Mouse (Mus musculus): Measurements from ENCODE around the gene Gm20479. TPM values are rescaled to one million over a fixed set of nuclear protein-coding genes. Genes with fewer than 3 reads are reported as not detected.

Gene Gm20479
- polyA plus RNA-seq, 1 experiment from 2014 or later: 1.9 TPM

DNA sequence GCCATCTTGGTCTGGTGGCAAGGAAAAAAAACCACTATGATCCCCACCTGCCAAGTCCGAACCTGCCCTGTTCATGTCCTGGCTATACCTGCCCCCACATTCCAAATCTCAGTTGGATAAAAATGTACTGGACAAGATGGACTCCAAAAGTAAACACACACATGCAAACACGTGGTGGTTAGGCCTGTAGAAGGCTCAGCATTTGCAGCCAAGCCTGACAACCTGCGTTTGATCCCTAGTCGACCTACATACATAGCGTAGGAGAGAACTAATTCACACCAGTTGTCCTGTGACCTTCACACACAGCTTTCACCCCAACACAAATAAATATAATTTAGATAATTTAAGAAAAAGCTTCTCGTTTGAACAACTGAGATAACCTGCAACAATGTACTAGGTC is 3.5 kb upstream of the Gm20479 start:
- H3K9me3 ChIP-seq (ENCODE audit: control insufficient read depth, low read depth, low read length): no peaks in the 10 kb centered on the region
- H3K27ac ChIP-seq (ENCODE audit: low read length): no peak overlapping the region
- H3K36me3 ChIP-seq (ENCODE audit: control insufficient read depth, insufficient read depth, low read length): no peaks in the 10 kb centered on the region
- H3K4me1 ChIP-seq (ENCODE audit: control insufficient read depth, insufficient read depth, low read length): peaks cover 21% of the 10 kb centered on the region
- no peak for ATAC-seq (ENCODE audit: insufficient number of reproducible peaks, insufficient read depth, low FRiP score, low read depth)
- H3K4me2 ChIP-seq (replicated peaks; ENCODE audit: low read depth, low read length): peak overlapping the region; percentile 79
- H3K27me3 ChIP-seq (ENCODE audit: control insufficient read depth, insufficient read depth, low read length): peaks cover 25% of the 10 kb centered on the region
- WGBS: 49% methylated on average over 6 of the region's 6 CpGs
- H3K9ac ChIP-seq (replicated peaks; ENCODE audit: low read depth, low read length): no peak overlapping the region
- H3K4me3 ChIP-seq (ENCODE audit: low read depth, low read length): 0 out of 2 replicates have a peak overlapping the region, but pooled peaks have one; percentile 12

- Histone ChIP-seq H3K27me3 (ENCODE audit: control insufficient read depth, insufficient read depth, low read length) (peaks cover 17% of the 10 kb centered on the region), H3K9me3 (ENCODE audit: control insufficient read depth, low read depth, low read length) (no peaks in the 10 kb centered on the region), H3K4me3 (ENCODE audit: low read depth, low read length) (no peak overlapping the region), H3K36me3 (ENCODE audit: control insufficient read depth, insufficient read depth, low read length) (no peaks in the 10 kb centered on the region), H3K27ac (ENCODE audit: low read length) (no peak overlapping the region), H3K4me1 (ENCODE audit: control insufficient read depth, insufficient read depth, low read length) (peaks cover 23% of the 10 kb centered on the region), H3K9ac (replicated peaks; ENCODE audit: low read depth, low read length) (no peak overlapping the region), H3K4me2 (replicated peaks; ENCODE audit: low read depth, low read length) (no peak overlapping the region)
- no peak for ATAC-seq (ENCODE audit: insufficient number of reproducible peaks, insufficient read depth, low FRiP score, low read depth)
- 89% methylated on average over 9 of the region's 9 CpGs for WGBS
Measured at GRCm38 (mm10) chr7:27359706-27360358, 2.6 kb upstream of the Gm20479 start.

GRCm38 (mm10) chr7:27359162-27359561 is 1.9 kb upstream of the Gm20479 start:
- ATAC-seq (ENCODE audit: insufficient number of reproducible peaks, insufficient read depth, low FRiP score, low read depth): no peak
- 51% methylated on average over 2 of the region's 2 CpGs for WGBS
- Histone ChIP-seq H3K9ac (replicated peaks; ENCODE audit: low read depth, low read length) (no peak overlapping the region), H3K4me2 (replicated peaks; ENCODE audit: low read depth, low read length) (no peak overlapping the region), H3K4me3 (ENCODE audit: low read depth, low read length) (no peak overlapping the region), H3K9me3 (ENCODE audit: control insufficient read depth, low read depth, low read length) (no peaks in the 10 kb centered on the region), H3K27me3 (ENCODE audit: control insufficient read depth, insufficient read depth, low read length) (peaks cover 10% of the 10 kb centered on the region), H3K4me1 (ENCODE audit: control insufficient read depth, insufficient read depth, low read length) (peaks cover 29% of the 10 kb centered on the region), H3K27ac (ENCODE audit: low read length) (no peak overlapping the region), H3K36me3 (ENCODE audit: control insufficient read depth, insufficient read depth, low read length) (no peaks in the 10 kb centered on the region)

- Histone ChIP-seq H3K4me3 (ENCODE audit: low read depth, low read length) (peak overlapping the region; percentile 61), H3K9me3 (ENCODE audit: control insufficient read depth, low read depth, low read length) (no peaks in the 10 kb centered on the region), H3K27ac (ENCODE audit: low read length) (peak overlapping the region; percentile 93), H3K4me1 (ENCODE audit: control insufficient read depth, insufficient read depth, low read length) (peaks cover 27% of the 10 kb centered on the region), H3K36me3 (ENCODE audit: control insufficient read depth, insufficient read depth, low read length) (0 out of 2 replicates have a peak, but pooled peaks cover 2% of the 10 kb centered on the region), H3K9ac (replicated peaks; ENCODE audit: low read depth, low read length) (no peak overlapping the region), H3K27me3 (ENCODE audit: control insufficient read depth, insufficient read depth, low read length) (no peaks in the 10 kb centered on the region), H3K4me2 (replicated peaks; ENCODE audit: low read depth, low read length) (peak overlapping the region; percentile 85)
- no peak for ATAC-seq (ENCODE audit: insufficient number of reproducible peaks, insufficient read depth, low FRiP score, low read depth)
- WGBS: 22% methylated on average over 3 of the region's 3 CpGs
Measured at GRCm38 (mm10) chr7:27357595-27357978, 368 bp upstream of the Gm20479 start.

DNA sequence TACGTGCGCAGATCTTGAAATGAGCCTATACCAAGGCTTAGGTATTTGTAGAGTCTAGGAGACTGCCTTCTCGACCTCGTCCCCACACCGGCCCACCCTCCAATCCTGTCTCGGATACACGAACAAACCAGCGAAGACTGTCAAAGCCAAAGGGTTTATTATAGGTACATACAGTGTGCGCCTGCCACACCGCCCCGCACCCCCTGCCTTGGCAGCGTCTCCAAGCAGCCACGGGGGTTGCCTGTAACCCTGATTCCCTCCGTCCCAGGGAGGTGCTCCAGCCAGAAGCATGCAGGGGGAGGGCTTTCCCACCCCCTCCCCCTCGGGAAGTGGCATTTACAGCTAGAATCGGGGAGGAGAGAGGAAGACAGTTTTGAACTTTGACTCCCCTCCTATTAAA is 971 bp downstream of the Gm20479 start:
- peak; percentile 30 for ATAC-seq (ENCODE audit: insufficient number of reproducible peaks, insufficient read depth, low FRiP score, low read depth)
- Histone ChIP-seq H3K9ac (replicated peaks; ENCODE audit: low read depth, low read length) (peak overlapping the region; percentile 15; the same call in 1 of the 2 replicates), H3K4me1 (ENCODE audit: control insufficient read depth, insufficient read depth, low read length) (peaks cover 23% of the 10 kb centered on the region), H3K27me3 (ENCODE audit: control insufficient read depth, insufficient read depth, low read length) (no peaks in the 10 kb centered on the region), H3K36me3 (ENCODE audit: control insufficient read depth, insufficient read depth, low read length) (0 out of 2 replicates have a peak, but pooled peaks cover 5% of the 10 kb centered on the region), H3K4me3 (ENCODE audit: low read depth, low read length) (peak overlapping the region; percentile 61), H3K9me3 (ENCODE audit: control insufficient read depth, low read depth, low read length) (no peaks in the 10 kb centered on the region), H3K27ac (ENCODE audit: low read length) (peak overlapping the region; percentile 93), H3K4me2 (replicated peaks; ENCODE audit: low read depth, low read length) (peak overlapping the region; percentile 85)
- WGBS: 1% methylated on average over 16 of the region's 16 CpGs

DNA sequence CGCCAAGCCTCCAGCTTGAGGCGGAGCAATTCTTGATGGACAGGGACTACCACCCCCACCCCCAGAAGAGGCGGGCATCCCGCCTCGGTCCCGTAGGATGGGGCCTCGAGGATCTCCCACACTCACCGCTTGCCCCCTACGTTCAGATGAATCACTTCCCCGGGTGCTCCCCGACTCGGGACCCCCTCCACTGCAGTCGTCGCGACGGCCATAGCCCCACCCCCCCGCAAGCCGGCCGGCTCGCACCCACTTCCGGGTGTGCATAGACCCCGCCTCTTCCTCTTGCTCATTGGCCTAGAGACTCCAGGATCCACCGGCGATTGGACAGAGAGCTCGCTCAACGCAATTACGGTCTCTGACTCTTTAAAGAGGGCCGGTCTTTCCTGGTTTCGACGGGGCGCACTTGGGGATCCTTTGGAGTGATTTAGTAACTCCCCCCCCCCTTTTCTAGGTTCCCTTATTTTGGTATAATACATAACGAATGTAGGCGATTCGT is 1.4 kb downstream of the Gm20479 start, which contains the start of gene Shkbp1:
Gene Shkbp1, minus strand, starts transcription at position 275 of the 496 bp plus-strand sequence.
- no peaks in the 10 kb centered on the region for H3K9me3 ChIP-seq (ENCODE audit: control insufficient read depth, low read depth, low read length)
- peak within 1 kb of the TSS; percentile 61 for H3K4me3 ChIP-seq (ENCODE audit: low read depth, low read length)
- 1% methylated on average over 34 of the region's 34 CpGs for WGBS
- H3K9ac ChIP-seq (replicated peaks; ENCODE audit: low read depth, low read length): peak within 1 kb of the TSS; percentile 39
- H3K4me2 ChIP-seq (replicated peaks; ENCODE audit: low read depth, low read length): peak within 1 kb of the TSS; percentile 85
- peak; percentile 93 for ATAC-seq (ENCODE audit: insufficient number of reproducible peaks, insufficient read depth, low FRiP score, low read depth)
- peaks cover 23% of the 10 kb centered on the region for H3K4me1 ChIP-seq (ENCODE audit: control insufficient read depth, insufficient read depth, low read length)
- no peaks in the 10 kb centered on the region for H3K27me3 ChIP-seq (ENCODE audit: control insufficient read depth, insufficient read depth, low read length)
- 0 out of 2 replicates have a peak, but pooled peaks cover 5% of the 10 kb centered on the region for H3K36me3 ChIP-seq (ENCODE audit: control insufficient read depth, insufficient read depth, low read length)
- H3K27ac ChIP-seq (ENCODE audit: low read length): peak within 1 kb of the TSS; percentile 93

GRCm38 (mm10) chr7:27355261-27355660 is 2.0 kb downstream of the Gm20479 start:
- 4% methylated on average over 14 of the region's 14 CpGs for whole genome bisulfite sequencing
- ATAC-seq (ENCODE audit: insufficient number of reproducible peaks, insufficient read depth, low FRiP score, low read depth): no peak
- H3K27ac ChIP-seq (ENCODE audit: low read length): peak overlapping the region; percentile 35

GRCm38 (mm10) chr7:27354783-27355182 is 2.4 kb downstream of the Gm20479 start:
- WGBS: 42% methylated on average over 4 of the region's 4 CpGs
- peaks cover 23% of the 10 kb centered on the region for H3K4me1 ChIP-seq (ENCODE audit: control insufficient read depth, insufficient read depth, low read length)
- peak overlapping the region; percentile 85 for H3K4me2 ChIP-seq (replicated peaks; ENCODE audit: low read depth, low read length)
- H3K4me3 ChIP-seq (ENCODE audit: low read depth, low read length): peak overlapping the region; percentile 61
- ATAC-seq (ENCODE audit: insufficient number of reproducible peaks, insufficient read depth, low FRiP score, low read depth): no peak
- no peak overlapping the region for H3K9ac ChIP-seq (replicated peaks; ENCODE audit: low read depth, low read length)
- H3K27ac ChIP-seq (ENCODE audit: low read length): no peak overlapping the region
- H3K36me3 ChIP-seq (ENCODE audit: control insufficient read depth, insufficient read depth, low read length): peaks cover 11% of the 10 kb centered on the region; the same call in 1 of the 2 replicates
- no peaks in the 10 kb centered on the region for H3K27me3 ChIP-seq (ENCODE audit: control insufficient read depth, insufficient read depth, low read length)
- no peaks in the 10 kb centered on the region for H3K9me3 ChIP-seq (ENCODE audit: control insufficient read depth, low read depth, low read length)

More at GRCm38 (mm10) chr7:27355261-27355660, 2.0 kb downstream of the Gm20479 start:
- H3K4me2 ChIP-seq (replicated peaks; ENCODE audit: low read depth, low read length): peak overlapping the region; percentile 85
- peaks cover 23% of the 10 kb centered on the region for H3K4me1 ChIP-seq (ENCODE audit: control insufficient read depth, insufficient read depth, low read length)
- H3K9ac ChIP-seq (replicated peaks; ENCODE audit: low read depth, low read length): peak overlapping the region; percentile 39
- peak overlapping the region; percentile 61 for H3K4me3 ChIP-seq (ENCODE audit: low read depth, low read length)
- H3K9me3 ChIP-seq (ENCODE audit: control insufficient read depth, low read depth, low read length): no peaks in the 10 kb centered on the region
- H3K36me3 ChIP-seq (ENCODE audit: control insufficient read depth, insufficient read depth, low read length): peaks cover 10% of the 10 kb centered on the region; the same call in 1 of the 2 replicates
- H3K27me3 ChIP-seq (ENCODE audit: control insufficient read depth, insufficient read depth, low read length): no peaks in the 10 kb centered on the region

Data from stomach, embryonic 14.5 days (tissue).